Mouse (Mus musculus): ENCODE measurements around the gene Rptor. TPM values are rescaled to one million over a fixed set of nuclear protein-coding genes. Genes with fewer than 3 reads are reported as not detected.

Gene Rptor
- total and polyA plus RNA-seq, 3 experiments, result 33.9 to 34.9 TPM; not detected in 1

GRCm38 (mm10) chr11:119618763-119619162 lies 16.1 kb downstream of the Rptor start:
- Histone ChIP-seq H3K27me3 (ENCODE audit: control insufficient read depth in 1 of 2, insufficient read depth in 2 of 2, low read length in 2 of 2) (no peaks in the 10 kb centered on the region), H3K4me1 (ENCODE audit: control insufficient read depth in 1 of 2, insufficient read depth in 2 of 2, low read length in 2 of 2) (peaks cover 0 to 3% of the 10 kb centered on the region in 2 experiments; a peak in 2 of 4 replicates), H3K9ac (ENCODE audit: control insufficient read depth, low read depth, low read length, poor library complexity, severe bottlenecking) (no peak overlapping the region), H3K36me3 (ENCODE audit: control insufficient read depth in 1 of 2, insufficient read depth in 2 of 2, low read length in 2 of 2) (peaks cover 2 to 9% of the 10 kb centered on the region in 2 experiments), H3K4me3 (ENCODE audit: control insufficient read depth in 1 of 2, insufficient read depth in 1 of 2, low read depth in 2 of 2, low read length in 2 of 2) (no peak overlapping the region), H3K27ac (ENCODE audit: control insufficient read depth, low read depth, low read length) (no peak overlapping the region), H3K79me2 (ENCODE audit: control insufficient read depth, insufficient read depth, low read length, poor library complexity) (peaks cover 55% of the 10 kb centered on the region), H3K9me3 (replicated peaks; ENCODE audit: insufficient read depth, low read length) (no peaks in the 10 kb centered on the region)
- TF ChIP-seq CTCF (IDR thresholded peaks at IDR 0.05 in 2 of 3, conservative IDR thresholded peaks at IDR 0.05 in 1 of 3; ENCODE audit: control insufficient read depth in 1 of 3, insufficient read depth in 1 of 3, low read depth in 2 of 3, low read length in 3 of 3, poor library complexity in 1 of 3, severe bottlenecking in 1 of 3) (peak; percentile 60 to 78 (median 64)), RAD21 (IDR thresholded peaks at IDR 0.05; ENCODE audit: low read depth, low read length) (peak; percentile 35), SMC3 (IDR thresholded peaks at IDR 0.05; ENCODE audit: low read depth, low read length) (peak; percentile 37), ZNF384 (IDR thresholded peaks at IDR 0.05; ENCODE audit: low read depth, low read length) (peak; percentile 62; the same call in 1 of the 2 replicates), ZC3H11A (IDR thresholded peaks at IDR 0.05; ENCODE audit: low read depth, low read length) (peak; percentile 33; the same call in 1 of the 2 replicates), MYC (IDR thresholded peaks at IDR 0.05; ENCODE audit: low read depth, low read length) (no peak)
- peak; percentile 57 for DNase-seq (ENCODE audit: low read depth, low spot score)

- H3K27me3 ChIP-seq (ENCODE audit: control insufficient read depth in 1 of 2, insufficient read depth in 2 of 2, low read length in 2 of 2), result no peaks in the 10 kb centered on the region
- DNase-seq (ENCODE audit: low read depth, low spot score), result no peak
- H3K9me3 ChIP-seq (replicated peaks; ENCODE audit: insufficient read depth, low read length), result no peaks in the 10 kb centered on the region
- H3K4me3 ChIP-seq (ENCODE audit: control insufficient read depth in 1 of 2, insufficient read depth in 1 of 2, low read depth in 2 of 2, low read length in 2 of 2), result no peak overlapping the region
- TF ChIP-seq ZMIZ1 (IDR thresholded peaks at IDR 0.05; ENCODE audit: low read depth, low read length), result no peak
- no peak for TF ChIP-seq POLR2A (IDR thresholded peaks at IDR 0.05; ENCODE audit: control insufficient read depth in 1 of 2, insufficient read depth in 1 of 2, low read depth in 1 of 2, low read length in 2 of 2, poor library complexity in 1 of 2)
- H3K4me1 ChIP-seq (ENCODE audit: control insufficient read depth in 1 of 2, insufficient read depth in 2 of 2, low read length in 2 of 2), result peaks cover 0 to under 1% of the 10 kb centered on the region in 2 experiments; a peak in 1 of 4 replicates
- H3K27ac ChIP-seq (ENCODE audit: control insufficient read depth, low read depth, low read length), result no peak overlapping the region
- H3K79me2 ChIP-seq (ENCODE audit: control insufficient read depth, insufficient read depth, low read length, poor library complexity), result peaks cover 64% of the 10 kb centered on the region
- peaks cover 2 to 12% of the 10 kb centered on the region in 2 experiments for H3K36me3 ChIP-seq (ENCODE audit: control insufficient read depth in 1 of 2, insufficient read depth in 2 of 2, low read length in 2 of 2)
- H3K9ac ChIP-seq (ENCODE audit: control insufficient read depth, low read depth, low read length, poor library complexity, severe bottlenecking), result no peak overlapping the region
Measured at GRCm38 (mm10) chr11:119621266-119621665, 18.6 kb downstream of the Rptor start.

GRCm38 (mm10) chr11:119623800-119624199 lies 21.1 kb downstream of the Rptor start:
- TF ChIP-seq NELFE (IDR thresholded peaks at IDR 0.05; ENCODE audit: low read depth, low read length) (no peak), GABPA (IDR thresholded peaks at IDR 0.05; ENCODE audit: low read depth, low read length) (no peak), HCFC1 (IDR thresholded peaks at IDR 0.05; ENCODE audit: low read depth, low read length) (no peak), POLR2AphosphoS2 (IDR thresholded peaks at IDR 0.05; ENCODE audit: low read length) (no peak), CHD2 (IDR thresholded peaks at IDR 0.05; ENCODE audit: low read length) (no peak), CHD1 (IDR thresholded peaks at IDR 0.05; ENCODE audit: low read depth, low read length) (no peak), KAT2A (conservative IDR thresholded peaks at IDR 0.05; ENCODE audit: low read depth, low read length) (no peak), MAFK (IDR thresholded peaks at IDR 0.05; ENCODE audit: borderline replicate concordance, low read depth, low read length) (no peak), MXI1 (IDR thresholded peaks at IDR 0.05; ENCODE audit: low read depth, low read length) (no peak), ZNF384 (IDR thresholded peaks at IDR 0.05; ENCODE audit: low read depth, low read length) (no peak), USF2 (IDR thresholded peaks at IDR 0.05; ENCODE audit: borderline replicate concordance in 1 of 2, insufficient read depth in 1 of 2, low read depth in 1 of 2, low read length in 2 of 2) (no peak), USF1 (IDR thresholded peaks at IDR 0.05; ENCODE audit: low read depth, low read length) (no peak), MYB (IDR thresholded peaks at IDR 0.05; ENCODE audit: low read depth, low read length) (no peak), MYC (IDR thresholded peaks at IDR 0.05; ENCODE audit: low read depth, low read length) (no peak), ETS1 (IDR thresholded peaks at IDR 0.05; ENCODE audit: low read depth, low read length) (no peak)
- H3K27me3 ChIP-seq (ENCODE audit: control insufficient read depth in 1 of 2, insufficient read depth in 2 of 2, low read length in 2 of 2), result no peaks in the 10 kb centered on the region
- H3K79me2 ChIP-seq (ENCODE audit: control insufficient read depth, insufficient read depth, low read length, poor library complexity), result peaks cover 66% of the 10 kb centered on the region
- no peak overlapping the region for H3K27ac ChIP-seq (ENCODE audit: control insufficient read depth, low read depth, low read length)
- peaks cover 2 to 14% of the 10 kb centered on the region in 2 experiments for H3K36me3 ChIP-seq (ENCODE audit: control insufficient read depth in 1 of 2, insufficient read depth in 2 of 2, low read length in 2 of 2)
- H3K4me1 ChIP-seq (ENCODE audit: control insufficient read depth in 1 of 2, insufficient read depth in 2 of 2, low read length in 2 of 2), result no peaks in the 10 kb centered on the region; a peak in 1 of 4 replicates
- H3K4me3 ChIP-seq (ENCODE audit: control insufficient read depth in 1 of 2, insufficient read depth in 1 of 2, low read depth in 2 of 2, low read length in 2 of 2), result no peak overlapping the region
- H3K9me3 ChIP-seq (replicated peaks; ENCODE audit: insufficient read depth, low read length), result no peaks in the 10 kb centered on the region
- no peak for DNase-seq (ENCODE audit: low read depth, low spot score)
- H3K9ac ChIP-seq (ENCODE audit: control insufficient read depth, low read depth, low read length, poor library complexity, severe bottlenecking), result no peak overlapping the region

All from MEL (cell line).